Mouse (Mus musculus): ENCODE data around the gene Mex3d.
A peak's percentile ranks its signal among the peaks of the same experiment; 100 is the strongest.

Mex3d gene

DNA sequence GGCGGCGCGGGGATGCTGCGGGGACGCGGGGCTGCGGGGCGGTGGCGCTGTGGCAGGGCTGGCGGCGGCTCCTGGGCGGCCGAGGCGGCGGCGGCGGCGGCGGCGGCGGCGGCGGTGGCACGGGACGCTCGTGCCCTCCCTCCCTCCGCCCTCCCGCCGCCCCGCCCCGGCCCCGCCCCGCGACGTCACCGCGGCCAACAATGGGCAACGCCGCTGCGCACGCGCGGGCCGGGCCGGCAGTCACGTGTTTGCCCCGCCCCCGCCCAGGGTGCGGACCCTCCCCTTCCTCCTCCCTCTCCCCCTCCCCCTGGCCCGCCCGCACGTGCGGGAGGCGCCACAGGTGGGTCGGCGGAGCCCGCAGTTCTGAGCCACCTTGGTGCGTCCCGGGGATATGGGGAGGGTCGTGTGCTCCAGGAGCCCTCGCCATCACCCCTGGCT, at the start of gene Mex3d:
Mex3d (minus strand) TSS at position 138 of the 438 bp plus-strand sequence.
- peak; percentile 89 for DNase-seq (ENCODE audit: low spot score)

DNA sequence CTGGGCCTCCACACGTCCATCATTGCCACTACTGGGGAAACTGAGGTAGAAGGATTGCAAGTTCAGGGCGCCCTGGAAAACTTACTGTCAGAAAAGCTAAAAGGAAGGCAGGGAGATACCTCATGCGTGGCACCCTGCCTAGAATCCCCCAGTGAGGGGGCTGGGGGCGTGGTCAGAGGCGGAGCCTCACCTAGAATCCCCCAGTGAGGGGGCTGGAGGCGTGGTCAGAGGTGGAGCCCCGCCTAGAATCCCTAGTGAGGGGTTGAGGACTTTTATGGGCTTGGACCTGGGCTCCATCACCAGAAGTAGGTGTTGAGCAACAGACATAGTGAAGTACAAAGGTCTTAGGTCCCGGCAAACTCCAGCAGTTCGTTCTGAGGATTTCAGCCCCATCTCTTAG, 48.8 kb upstream of the Mex3d start:
- peak; percentile 82 for DNase-seq (ENCODE audit: low spot score)

DNA sequence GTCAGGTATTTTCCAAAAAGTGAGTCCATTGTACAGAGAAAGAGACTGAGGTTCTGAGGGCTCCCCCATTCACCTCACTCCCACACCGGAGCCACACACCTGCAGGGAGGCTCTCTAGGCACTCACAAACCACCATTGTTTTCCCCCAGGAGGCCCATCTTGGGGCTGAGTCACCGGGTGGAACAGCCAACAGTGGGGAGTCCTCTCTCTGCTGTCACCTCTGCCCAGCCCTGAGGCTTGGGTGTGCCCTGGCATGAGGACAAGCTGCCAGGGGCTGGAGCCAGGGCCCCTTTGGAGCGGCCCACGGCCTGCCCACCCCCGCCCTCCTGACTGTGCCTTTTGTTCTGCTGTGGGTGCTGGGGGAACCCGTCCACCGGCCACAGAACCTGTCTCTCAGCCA, 48.3 kb upstream of the Mex3d start:
- DNase-seq (ENCODE audit: low spot score): no peak

DNA sequence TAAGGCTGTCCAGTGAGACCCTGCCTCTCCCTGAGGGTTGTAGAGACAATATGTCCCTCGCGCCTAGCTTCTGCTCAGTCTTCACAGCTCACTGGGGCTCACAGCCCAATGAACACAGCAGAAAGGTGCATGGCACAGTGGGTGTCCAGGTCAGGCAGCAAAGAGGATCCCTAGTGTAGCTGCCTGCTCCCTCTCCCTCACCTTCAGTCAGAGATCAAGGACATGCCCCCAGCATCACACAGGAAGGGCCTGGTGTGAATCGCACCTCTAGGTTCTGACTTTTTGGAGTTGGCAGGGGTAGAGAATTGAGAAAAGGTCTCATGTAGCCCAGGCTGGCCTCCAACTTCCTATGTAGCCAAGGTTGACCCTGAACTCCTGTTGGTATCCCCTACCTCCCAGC, 47.4 kb upstream of the Mex3d start:
- no peak for DNase-seq (ENCODE audit: low spot score)

DNA sequence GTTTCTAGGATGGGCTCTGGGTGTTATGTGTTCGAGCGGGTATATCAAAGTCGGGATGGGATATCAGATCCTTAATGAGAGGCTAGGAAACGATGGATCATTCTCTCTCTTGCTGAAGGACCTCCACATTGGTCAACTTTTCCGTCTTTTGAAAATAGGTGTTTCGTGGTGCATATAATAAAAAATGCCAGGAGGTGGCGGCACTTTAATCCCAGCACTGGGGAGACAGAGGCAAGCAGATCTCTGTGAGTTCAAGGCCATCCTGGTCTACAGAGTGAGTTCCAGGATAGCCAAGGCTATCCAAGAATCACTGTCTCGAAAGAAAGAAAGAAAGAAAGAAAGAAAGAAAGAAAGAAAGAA, 46.8 kb upstream of the Mex3d start:
- DNase-seq (ENCODE audit: low spot score): no peak

DNA sequence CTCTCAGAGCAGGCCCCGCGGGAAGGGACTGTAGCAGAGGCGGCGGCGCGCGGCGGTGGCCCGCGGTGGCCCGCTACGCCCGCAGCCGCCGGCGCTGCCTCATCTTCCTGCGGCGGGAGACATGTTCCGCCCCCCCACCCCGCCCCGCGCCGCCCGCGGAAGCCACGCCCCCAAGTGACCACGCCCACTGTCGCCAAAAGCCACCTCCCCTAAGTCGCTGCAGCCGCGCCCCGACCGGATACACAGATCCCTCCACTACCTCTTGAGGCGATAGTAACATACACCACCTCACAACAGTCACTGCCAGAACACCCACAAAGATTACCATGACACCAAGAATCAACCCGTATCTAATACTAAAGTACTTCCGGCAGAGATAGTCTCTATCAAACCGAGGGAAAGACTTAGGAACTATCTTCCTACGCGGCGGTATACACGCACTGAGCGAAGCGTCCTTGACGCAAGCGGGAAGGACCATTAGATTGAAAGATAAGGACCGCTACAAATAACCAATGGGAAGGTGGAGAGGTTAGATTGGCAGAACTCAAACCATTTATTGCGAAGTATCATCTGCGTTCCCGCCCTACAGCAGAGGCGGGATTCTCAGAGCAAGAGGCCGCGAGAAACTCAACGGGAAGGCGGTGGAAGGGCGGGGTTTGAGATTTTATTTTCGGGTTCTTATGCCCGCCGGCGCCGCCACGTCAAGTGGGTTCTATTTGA, 46.2 kb upstream of the Mex3d start, which contains the start of gene Tcf3:
Tcf3 (minus strand) TSS at position 135 of the 720 bp plus-strand sequence.
- DNase-seq (ENCODE audit: low spot score): peak; percentile 96

DNA sequence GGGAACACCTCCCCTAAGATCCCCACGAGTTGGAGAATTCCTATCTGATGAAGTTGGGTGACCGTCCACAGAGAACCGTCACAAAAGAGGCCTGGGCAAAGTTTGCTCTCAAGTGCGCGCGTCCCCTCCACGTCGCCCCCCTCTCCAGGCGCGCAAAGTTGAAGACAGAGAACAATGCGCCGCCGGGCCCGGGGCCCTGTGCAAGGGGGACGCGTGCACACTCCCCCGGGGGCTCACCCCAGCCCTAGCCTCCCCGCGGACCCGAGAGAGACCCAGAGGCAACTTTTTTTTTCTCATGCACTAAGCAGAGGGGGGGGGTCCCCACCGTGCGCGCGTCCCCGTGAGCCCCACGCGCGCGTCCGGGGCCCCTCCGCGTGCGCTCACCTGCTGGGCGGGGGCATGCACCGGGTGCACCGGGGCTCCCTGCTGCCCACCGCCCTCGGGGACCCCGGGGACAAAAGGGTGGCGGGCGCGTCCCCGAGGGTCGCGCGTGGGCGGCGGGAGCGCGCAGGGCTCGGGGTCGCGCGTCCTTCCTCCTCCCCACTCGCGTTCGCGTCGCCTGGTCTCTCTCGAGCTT, 45.6 kb upstream of the Mex3d start:
- DNase-seq (ENCODE audit: low spot score): peak; percentile 59

DNA sequence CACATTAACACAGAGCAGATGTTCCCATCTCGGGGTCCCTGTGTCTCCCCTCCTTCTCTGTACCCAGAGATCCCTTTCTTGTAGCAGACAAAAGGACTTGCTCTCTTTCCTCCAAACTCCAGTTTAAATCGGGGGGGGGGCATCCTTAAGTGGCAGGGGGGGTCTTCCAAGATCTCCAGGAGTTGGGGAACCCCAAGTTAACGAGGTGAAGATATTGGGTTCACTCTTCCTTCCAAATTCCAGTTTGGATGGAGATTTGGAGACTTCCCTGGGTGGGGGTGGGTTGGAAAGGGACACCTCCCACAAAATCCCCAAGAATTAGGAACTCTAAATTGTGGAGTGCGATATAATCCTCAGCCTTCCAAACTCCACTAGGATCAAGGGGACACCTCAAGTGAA, 44.9 kb upstream of the Mex3d start:
- no peak for DNase-seq (ENCODE audit: low spot score)

DNA sequence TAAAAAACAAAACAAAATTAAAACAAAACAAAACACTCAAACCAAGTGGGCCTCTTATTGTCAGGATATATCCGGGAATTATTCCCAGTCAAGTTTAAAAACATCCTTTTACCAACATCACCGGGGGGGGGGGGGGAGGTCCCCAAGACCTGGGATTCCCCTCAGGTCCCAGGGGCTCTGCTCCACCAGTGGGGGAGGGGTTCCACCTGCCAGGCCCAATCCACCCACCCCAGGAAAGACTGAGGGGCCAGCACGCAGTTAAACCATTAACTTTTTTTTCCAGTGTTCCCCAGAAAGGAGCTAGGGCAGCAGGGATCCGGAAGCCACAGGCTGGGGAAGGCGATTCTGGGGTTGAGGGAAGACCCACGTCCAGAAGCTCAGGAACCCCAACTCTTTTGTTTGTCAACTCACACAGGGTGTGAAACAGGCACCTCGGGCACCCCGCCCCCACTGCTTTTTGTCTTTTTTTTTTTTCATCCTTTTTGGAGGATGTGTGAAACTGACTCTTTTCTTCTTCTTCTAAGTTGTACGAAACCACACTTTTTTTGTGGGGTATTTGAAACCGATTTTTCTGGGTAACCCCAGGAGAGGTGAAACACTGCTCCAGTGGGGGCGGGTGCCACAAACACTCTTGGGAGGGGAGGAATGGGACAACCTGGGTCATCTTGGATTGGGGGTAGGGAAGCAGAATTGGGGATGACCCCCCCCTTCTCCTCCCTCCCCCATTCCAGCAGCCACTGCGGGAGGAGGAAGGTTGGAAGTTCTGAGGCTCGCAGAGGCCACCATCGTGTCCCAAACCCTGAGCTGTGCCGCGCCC, 44.3 kb upstream of the Mex3d start:
- no peak for DNase-seq (ENCODE audit: low spot score)

DNA sequence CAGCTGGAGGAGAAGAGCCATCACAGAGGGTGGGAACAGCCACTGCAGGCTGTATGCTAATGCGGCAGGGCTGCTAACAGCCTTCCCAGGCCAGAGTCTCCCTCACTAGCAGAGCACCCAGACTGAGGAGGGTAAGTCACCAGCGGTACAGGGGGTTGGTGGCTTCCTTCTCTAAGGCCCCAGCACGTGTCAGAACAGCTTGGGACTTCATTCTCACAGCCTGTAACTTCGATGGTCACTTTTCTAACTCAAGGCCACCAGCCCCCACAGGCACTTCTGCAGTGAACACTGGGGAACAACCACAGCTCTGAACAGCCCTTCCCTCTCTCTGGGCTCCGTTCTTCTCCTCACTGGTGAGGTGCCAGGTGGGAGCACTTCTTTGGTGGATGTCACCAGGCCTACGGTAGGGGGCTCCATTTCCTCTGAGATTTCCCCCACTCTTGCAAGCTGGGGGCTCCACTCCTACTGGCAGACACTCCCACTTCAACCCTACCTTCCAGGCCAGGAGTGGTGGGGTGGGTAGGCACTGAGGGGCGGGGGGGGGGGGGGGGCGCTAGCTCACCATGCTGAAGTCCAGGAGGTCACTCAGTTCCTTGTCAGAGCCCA, 43.0 kb upstream of the Mex3d start:
- DNase-seq (ENCODE audit: low spot score): no peak

DNA sequence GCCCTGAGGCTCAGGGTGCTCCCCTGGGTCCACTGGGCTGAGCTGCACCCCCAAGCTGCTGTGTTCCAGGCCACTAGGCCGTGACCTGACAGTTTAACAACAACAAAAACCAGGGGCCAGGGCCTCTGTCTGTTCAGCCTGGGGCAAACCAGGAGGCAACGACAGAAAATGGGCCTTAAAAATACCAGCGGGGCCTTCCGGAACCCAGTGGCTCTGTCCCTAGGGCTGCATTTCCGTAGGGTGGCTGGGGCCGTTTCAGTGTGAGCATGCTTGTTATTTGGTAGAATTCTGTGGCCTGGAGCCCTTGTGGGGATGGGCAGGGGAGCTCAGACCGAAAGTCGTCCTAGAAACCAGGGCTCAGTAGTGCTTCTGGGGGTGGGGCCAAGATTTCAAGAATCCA, 42.3 kb upstream of the Mex3d start:
- no peak for DNase-seq (ENCODE audit: low spot score)

DNA sequence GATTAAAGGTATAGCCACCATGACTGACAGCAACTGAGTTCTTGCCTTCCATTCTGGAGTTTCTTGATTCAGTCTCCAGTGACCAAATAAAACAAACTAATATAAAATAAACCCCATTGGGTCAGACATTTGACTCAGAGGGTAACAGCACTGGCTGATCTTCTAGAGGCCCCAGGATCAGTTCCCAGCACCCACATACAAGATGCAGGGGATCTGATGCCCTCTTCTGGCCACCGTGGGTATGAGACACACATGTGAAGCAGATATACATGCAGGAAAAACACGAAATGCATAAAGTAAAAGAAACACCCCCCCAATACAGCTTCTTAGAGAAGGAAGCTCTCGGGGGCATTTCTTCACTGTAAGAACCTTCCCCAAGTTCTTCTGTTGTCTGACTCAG, 37.6 kb upstream of the Mex3d start:
- DNase-seq (ENCODE audit: low spot score): no peak

DNA sequence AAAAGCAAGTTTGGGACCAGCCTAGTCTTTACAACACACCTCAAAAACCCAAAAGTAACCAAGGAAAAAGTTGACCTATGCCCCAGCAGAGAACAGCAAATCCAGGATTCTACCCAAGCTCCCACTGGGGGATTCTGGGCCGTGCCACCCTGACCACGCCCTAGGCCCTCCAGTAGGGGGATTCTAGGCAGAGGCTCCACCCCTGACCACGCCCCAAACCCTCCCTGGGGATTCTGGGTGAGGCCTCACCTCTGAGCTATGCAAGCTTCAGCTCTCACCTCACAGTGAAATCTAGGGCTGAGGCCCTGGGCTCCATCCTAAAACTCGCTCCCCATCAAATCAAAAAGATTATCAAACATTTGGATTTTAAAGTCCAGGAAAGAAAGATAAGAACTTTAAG, 36.1 kb upstream of the Mex3d start:
- DNase-seq (ENCODE audit: low spot score): no peak

DNA sequence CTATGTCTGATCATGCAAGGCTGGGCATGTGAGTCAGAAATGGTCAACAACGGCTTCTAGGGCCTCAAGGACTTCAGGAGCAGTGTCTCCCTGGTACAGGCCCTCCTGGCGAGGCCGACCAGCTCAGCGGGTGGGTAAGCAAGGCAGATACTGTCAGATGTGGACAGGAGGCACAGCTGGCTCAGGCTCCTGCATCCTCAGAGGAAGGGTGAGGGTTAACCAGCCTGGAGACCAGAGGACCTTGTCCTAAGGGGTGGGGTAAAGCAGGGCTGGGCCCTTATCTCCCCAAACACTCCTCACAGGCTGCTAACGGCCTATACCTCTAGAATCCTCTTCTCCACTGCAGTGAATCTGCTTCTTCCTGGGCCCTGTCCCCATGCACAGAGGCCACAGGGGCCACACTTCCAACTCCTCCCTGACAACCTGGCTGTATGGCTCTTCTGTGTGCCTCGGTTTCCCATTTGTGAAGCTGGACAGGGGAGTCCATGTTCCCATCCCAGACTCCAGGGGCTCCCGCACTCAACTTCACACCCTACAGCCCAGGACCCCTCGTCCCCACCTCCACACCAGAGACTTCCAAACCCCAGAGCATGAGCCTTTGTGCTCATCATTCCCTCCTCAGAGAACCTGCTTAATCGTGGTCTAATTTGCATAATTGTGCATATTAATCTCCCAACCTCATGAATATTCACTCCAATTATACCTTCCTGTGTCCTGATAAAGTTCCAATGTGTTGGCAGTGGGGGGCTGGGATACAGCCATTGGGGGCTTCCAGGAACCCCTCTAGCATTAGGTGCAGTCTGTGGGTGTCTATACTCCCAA, 34.4 kb upstream of the Mex3d start:
- DNase-seq (ENCODE audit: low spot score): no peak

DNA sequence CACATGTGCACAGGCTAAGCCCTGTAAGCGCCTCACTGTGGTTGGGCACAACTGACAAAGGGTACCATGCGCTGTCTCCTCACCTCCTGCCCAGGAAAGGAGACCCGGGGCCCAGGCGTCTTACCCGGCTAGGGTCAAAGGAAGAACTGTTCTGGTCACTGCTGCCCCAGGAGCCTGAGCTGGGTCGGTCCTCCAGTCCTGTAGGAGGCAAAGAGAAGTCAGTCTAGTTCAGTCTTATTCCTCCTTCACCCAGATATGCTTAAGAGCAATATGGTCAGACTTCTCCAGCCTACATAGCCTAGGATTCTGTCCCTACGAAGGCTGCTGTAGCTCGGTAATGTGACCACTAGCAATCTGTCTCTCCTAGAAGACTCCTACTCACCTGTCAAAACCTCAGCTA, 33.7 kb upstream of the Mex3d start:
- no peak for DNase-seq (ENCODE audit: low spot score)

DNA sequence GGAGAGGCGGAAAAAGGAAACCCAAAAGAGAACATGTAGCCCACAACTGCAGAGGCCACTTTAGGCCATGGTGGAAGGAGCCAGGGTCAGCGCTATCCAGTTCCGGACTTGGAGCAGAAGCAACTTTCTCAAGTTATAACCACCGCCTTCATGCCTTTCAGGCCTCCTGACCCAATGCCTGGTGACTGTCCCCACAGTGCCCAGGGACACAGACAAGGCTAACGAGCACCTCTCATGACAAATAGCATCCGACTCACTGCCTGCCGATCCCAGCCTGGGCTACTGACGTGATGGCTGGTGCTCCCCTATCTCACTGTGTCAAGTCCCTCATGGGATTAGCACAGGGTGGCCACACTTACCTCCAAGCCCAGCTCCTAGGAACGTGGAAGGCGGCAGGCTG, 33.3 kb upstream of the Mex3d start:
- no peak for DNase-seq (ENCODE audit: low spot score)

DNA sequence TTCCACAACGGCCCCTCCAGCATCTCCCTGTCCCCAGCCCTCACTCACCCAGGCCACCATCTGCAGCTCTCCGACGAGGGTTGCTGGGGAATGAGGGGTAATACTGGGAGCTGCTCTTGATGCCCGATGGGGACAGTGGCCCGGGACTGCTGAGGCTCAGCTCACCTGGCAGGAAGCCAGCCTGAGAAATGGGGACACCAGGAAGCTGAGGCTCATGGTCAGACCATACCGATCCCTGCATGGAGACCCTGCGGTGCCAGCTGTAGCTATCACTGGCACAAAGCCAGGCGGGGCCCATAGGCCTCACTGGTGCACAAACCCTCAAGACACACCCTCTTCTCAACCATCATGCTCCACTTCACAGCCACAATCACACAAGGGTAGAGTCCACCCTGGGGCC, 32.0 kb upstream of the Mex3d start:
- no peak for DNase-seq (ENCODE audit: low spot score)

DNA sequence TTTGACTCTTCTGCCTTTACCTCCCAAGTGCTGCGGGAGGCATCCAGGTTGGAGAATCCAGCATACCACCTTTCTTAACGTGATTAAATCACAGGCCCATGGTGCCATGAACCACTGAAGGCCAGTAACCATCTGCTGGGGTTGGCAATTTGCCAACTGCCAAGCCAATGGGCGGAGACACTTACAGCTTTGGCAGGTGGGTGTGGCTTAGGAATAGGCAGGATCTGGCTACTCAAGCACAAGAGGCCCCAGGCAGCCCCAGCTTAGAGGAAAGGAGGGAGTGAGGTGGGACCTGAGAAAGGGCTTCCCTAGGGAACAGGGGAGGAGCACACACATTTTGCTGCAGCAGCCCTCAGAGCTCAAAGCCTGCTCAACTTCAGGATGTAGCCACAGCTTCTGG, 30.9 kb upstream of the Mex3d start:
- no peak for DNase-seq (ENCODE audit: low spot score)

DNA sequence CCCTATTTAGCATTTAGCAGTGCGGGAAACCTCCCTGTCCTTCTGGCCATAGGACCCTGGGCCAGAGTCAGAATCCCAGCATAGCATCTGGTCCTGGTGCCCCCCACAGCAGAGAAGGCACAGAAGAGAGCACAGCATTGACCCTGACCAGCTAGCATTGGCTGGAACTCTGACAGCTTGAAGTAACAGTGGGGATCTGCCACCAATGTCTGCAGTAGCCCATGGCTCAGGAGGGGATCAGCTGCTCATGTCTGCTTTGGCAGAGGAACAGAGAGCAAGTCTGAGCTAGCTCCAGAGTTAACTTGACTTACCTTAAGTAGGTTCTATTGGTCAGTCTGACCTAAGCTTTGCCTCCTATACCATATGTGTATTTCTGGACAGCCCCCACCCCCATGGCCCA, 30.4 kb upstream of the Mex3d start:
- DNase-seq (ENCODE audit: low spot score): no peak

DNA sequence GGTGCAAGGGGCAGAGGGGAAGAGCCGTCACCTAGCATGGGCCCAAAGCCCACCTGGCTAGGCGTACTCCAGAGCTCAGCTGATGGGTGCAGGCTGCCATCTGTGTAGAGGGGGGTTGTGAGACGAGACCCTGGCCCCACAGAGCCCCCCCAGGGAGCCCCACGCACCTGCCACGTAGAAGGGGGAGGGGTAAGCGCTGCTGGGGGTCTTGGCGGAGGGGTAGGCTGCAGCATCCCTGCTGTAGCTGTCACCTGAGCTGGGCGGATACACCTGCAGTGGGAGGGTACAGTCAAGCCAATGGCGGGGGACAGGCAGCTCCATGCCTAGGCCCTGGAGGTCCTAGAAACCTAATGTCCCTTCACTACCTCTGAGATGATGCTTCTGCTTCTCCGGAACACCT, 29.9 kb upstream of the Mex3d start:
- no peak for DNase-seq (ENCODE audit: low spot score)

DNA sequence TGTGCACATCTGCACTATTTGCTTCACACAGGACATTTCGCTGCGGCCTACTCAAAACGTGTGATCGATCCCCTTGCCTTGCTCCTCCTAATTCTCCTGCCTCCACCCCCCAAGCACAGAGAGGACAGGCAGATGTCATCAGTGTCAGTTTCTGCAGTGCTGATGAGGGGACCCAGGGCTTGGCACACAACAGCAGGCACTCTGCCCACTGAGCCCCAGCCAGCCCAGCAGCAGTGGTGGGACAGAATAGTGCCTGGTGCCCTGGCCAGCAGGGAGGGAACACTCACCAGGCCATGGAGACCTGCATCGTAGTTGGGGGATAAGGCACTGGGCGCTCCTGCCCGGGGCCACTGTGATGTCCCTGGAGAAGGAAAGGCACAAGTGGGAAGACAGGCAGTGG, 28.1 kb upstream of the Mex3d start:
- no peak for DNase-seq (ENCODE audit: low spot score)

Data from testis, postnatal 14 days (tissue).